Mouse (Mus musculus) cerebellum, adult 9-11 months (tissue): Measurements from ENCODE around the gene Pls3.
A peak's percentile ranks its signal among the peaks of the same experiment; 100 is the strongest.
"Not testable (repeated sequence)": the region's sequence is repeated elsewhere in the genome, so short reads cannot be mapped to it uniquely, and the experiment has no call there.

Source experiments
- DNase-seq: peaks from one replicate; pipeline ENCODE4 v3.0.0; 2022

Pls3 gene

GRCm38 (mm10) chrX:75764794-75765328, 110.1 kb downstream of the Pls3 start:
- DNase-seq, result no peak

GRCm38 (mm10) chrX:75764135-75764793, 110.7 kb downstream of the Pls3 start:
- DNase-seq, result peak; percentile 63

GRCm38 (mm10) chrX:75759461-75759860, 115.5 kb downstream of the Pls3 start:
- DNase-seq, result not testable (repeated sequence)

- not testable (repeated sequence) for DNase-seq
These were observed 115.9 kb downstream of the Pls3 start for GRCm38 (mm10) chrX:75759036-75759435.

GRCm38 (mm10) chrX:75757966-75758365, 117.0 kb downstream of the Pls3 start:
- DNase-seq, result not testable (repeated sequence)

GRCm38 (mm10) chrX:75754531-75754930, 120.5 kb downstream of the Pls3 start:
- DNase-seq, result not testable (repeated sequence)

- DNase-seq, result not testable (repeated sequence)
These were observed 124.8 kb downstream of the Pls3 start for GRCm38 (mm10) chrX:75750126-75750725.

- not testable (repeated sequence) for DNase-seq
These were observed 125.7 kb downstream of the Pls3 start for GRCm38 (mm10) chrX:75749312-75749711.

GRCm38 (mm10) chrX:75744466-75744865, 130.5 kb downstream of the Pls3 start:
- not testable (repeated sequence) for DNase-seq

GRCm38 (mm10) chrX:75739464-75739863, 135.5 kb downstream of the Pls3 start:
- not testable (repeated sequence) for DNase-seq
